In the genomic region with DNA sequence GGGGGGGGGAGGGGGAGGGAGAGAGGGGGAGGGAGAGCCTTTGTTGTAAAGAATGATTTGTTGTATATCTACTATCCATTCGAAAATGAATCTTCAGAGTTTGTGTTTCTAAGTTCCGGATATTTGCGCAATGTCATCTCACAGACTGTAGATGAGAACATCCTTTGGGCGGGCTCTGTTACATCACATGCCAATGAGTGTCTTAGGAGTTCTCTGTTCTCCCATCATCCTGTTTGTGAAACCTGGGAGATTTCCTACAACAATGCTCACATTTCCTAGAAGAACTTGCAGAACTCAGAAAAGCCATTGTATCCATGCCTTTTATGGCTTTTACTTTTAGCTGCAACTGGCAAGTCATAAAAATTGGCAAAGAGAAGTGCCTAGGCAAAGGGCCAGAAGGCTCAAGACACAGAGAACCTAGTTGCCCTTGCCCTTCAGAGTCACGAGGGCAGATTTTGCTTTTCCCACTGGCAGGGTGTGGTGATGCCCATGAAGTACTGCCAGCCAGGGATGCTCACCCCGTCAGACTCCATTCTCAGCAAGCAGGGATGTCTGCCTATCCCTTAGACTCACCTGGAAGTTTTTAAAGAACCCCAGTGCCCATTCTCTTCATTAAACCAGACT, we compare ENCODE assay signal across 21 mouse cellular contexts. TPM values are rescaled to one million over a fixed set of nuclear protein-coding genes. Genes with fewer than 3 reads are reported as not detected.
A peak's percentile ranks its signal among the peaks of the same experiment; 100 is the strongest.
DNase-seq lines count a peak whose midpoint lies in the region; TF ChIP-seq lines count a peak whose summit lies in the region.
"Had no signal": no experiment of that assay in that cellular context is flagged by ENCODE, and none has a peak within 500 bp of the region (broad histone marks: within the 10 kb centered on the region; RNA-seq: fewer than 3 reads in every experiment).

No protein-coding gene starts in this region.

- H3K27me3 ChIP-seq in C2C12 (ENCODE audit: control insufficient read depth, insufficient read depth, insufficient read length) = no peaks in the 10 kb centered on the region
- H3K27me3 ChIP-seq: heart, embryonic 12.5 days; liver, embryonic 15.5 days; stomach, embryonic 15.5 days had no signal

- no peak overlapping the region for H3K4me3 ChIP-seq in C2C12 (ENCODE audit: insufficient read depth, poor library complexity, severe bottlenecking)
- H3K4me3 ChIP-seq in bone marrow macrophage, adult 2 months (ENCODE audit: insufficient read depth, low read length) = no peak overlapping the region
- H3K4me3 ChIP-seq: heart, embryonic 12.5 days; liver, embryonic 15.5 days; midbrain, embryonic 10.5 days; stomach, embryonic 15.5 days had no signal

- no peak for TF ChIP-seq CTCF in C2C12 (IDR thresholded peaks at IDR 0.05; ENCODE audit: control insufficient read depth, insufficient read depth, insufficient read length)
- no peak for TF ChIP-seq CTCF in bone marrow macrophage, adult 2 months (IDR thresholded peaks at IDR 0.05; ENCODE audit: low read depth, low read length)

- no peak for TF ChIP-seq POLR2A in bone marrow macrophage, adult 2 months (IDR thresholded peaks at IDR 0.05; ENCODE audit: borderline replicate concordance, low read depth, low read length)

- peak overlapping the region; percentile 71 for H3K27ac ChIP-seq in bone marrow macrophage, adult 2 months (ENCODE audit: insufficient read depth, low read depth, low read length)
- H3K27ac ChIP-seq: liver, embryonic 15.5 days; midbrain, embryonic 10.5 days; stomach, embryonic 15.5 days had no signal

- peak; percentile 7 to 10 for DNase-seq in kidney, adult 8-10 months
- DNase-seq in kidney, postnatal 10 days = no peak
- DNase-seq in monocyte, adult 2 months (ENCODE audit: low read depth in 1 of 2, low spot score in 2 of 2) = peak; percentile 20 to 48
- DNase-seq in right cerebral cortex, adult 2 months (ENCODE audit: low spot score in 2 of 2) = no peak
- no peak for DNase-seq in urinary bladder, postnatal 4 days (ENCODE audit: low spot score in 2 of 2)
- DNase-seq in layer of hippocampus, adult 8-10 months (ENCODE audit: low spot score in 2 of 2) = no peak
- DNase-seq: cerebellum, adult 11 months; gastrocnemius, postnatal 10 days; heart, postnatal 4 days; layer of hippocampus, postnatal 36 days had no signal

- H3K36me3 ChIP-seq in C2C12 (ENCODE audit: control insufficient read depth, insufficient read depth) = no peaks in the 10 kb centered on the region
- H3K36me3 ChIP-seq: heart, embryonic 12.5 days; liver, embryonic 15.5 days; midbrain, embryonic 10.5 days; stomach, embryonic 15.5 days had no signal

- peaks cover 33% of the 10 kb centered on the region for H3K4me1 ChIP-seq in bone marrow macrophage, adult 2 months (ENCODE audit: control insufficient read depth, insufficient read depth, low read length)
- H3K4me1 ChIP-seq: heart, embryonic 12.5 days; liver, embryonic 15.5 days; midbrain, embryonic 10.5 days; stomach, embryonic 15.5 days had no signal

- H3ac ChIP-seq in C2C12 (ENCODE audit: control insufficient read depth, insufficient read length, low read depth) = no peak overlapping the region

- no peaks in the 10 kb centered on the region for H3K79me3 ChIP-seq in C2C12 (ENCODE audit: low read depth)

- H3K79me2 ChIP-seq in C2C12 (ENCODE audit: control insufficient read depth, insufficient read depth) = no peaks in the 10 kb centered on the region

TF ChIP-seq in C2C12, 6 proteins besides CTCF, POLR2A, EP300 and RAD21:
- TF ChIP-seq MAX (IDR thresholded peaks at IDR 0.05) (no peak), CEBPB (IDR thresholded peaks at IDR 0.05; ENCODE audit: low read depth) (peak; percentile 78)

RNA-seq across cellular contexts. Expression of a gene that starts 8.3 kb away (rescaled TPM):
- polyA plus RNA-seq in C2C12 (2012; fragmentation: generic; extraction: Trizol) = not detected
- polyA plus RNA-seq in bone marrow macrophage, adult 2 months (2012; ENCODE audit: insufficient read depth, insufficient read length, missing spikeins) = 1.9 and 2.4 TPM in 2 replicates
- total RNA-seq in layer of hippocampus, adult 8-10 months (2022) = not detected
- total RNA-seq: common myeloid progenitor, adult 5-6 weeks; gastrocnemius, postnatal 10 days; layer of hippocampus, postnatal 36 days had no signal
- polyA plus RNA-seq: CD4-positive, CD25-positive, alpha-beta regulatory T cell, adult 4 months; forebrain, embryonic 16.5 days; limb, embryonic 11.5 days; liver, embryonic 15.5 days; midbrain, embryonic 10.5 days; small intestine, adult 2 months had no signal

RNA-seq across cellular contexts. Expression of a gene that starts 13.4 kb away (rescaled TPM):
- polyA plus RNA-seq in C2C12 (2012; fragmentation: generic; extraction: Trizol) = not detected
- 530 and 532 TPM in 2 replicates for polyA plus RNA-seq in bone marrow macrophage, adult 2 months (2012; ENCODE audit: insufficient read depth, insufficient read length, missing spikeins)
- 1 to 10 TPM in 2 of 4 experiments, not detected in 2; 2.3 to 2.4 TPM for total RNA-seq in layer of hippocampus, adult 8-10 months (2022)
- total RNA-seq: heart, postnatal 4 days had no signal
- polyA plus RNA-seq: CD4-positive, CD25-positive, alpha-beta regulatory T cell, adult 4 months; forebrain, embryonic 16.5 days; heart, embryonic 12.5 days; limb, embryonic 11.5 days; midbrain, embryonic 10.5 days had no signal

RNA-seq across cellular contexts. Expression of a gene that starts 29.6 kb away (rescaled TPM):
- not detected for polyA plus RNA-seq in C2C12 (2012; fragmentation: generic; extraction: Trizol)
- not detected in 2 replicates for polyA plus RNA-seq in bone marrow macrophage, adult 2 months (2012; ENCODE audit: insufficient read depth, insufficient read length, missing spikeins)
- total RNA-seq in layer of hippocampus, adult 8-10 months (2022) = not detected
- total RNA-seq: gastrocnemius, postnatal 10 days; heart, postnatal 4 days; layer of hippocampus, postnatal 36 days had no signal
- polyA plus RNA-seq: CD4-positive, CD25-positive, alpha-beta regulatory T cell, adult 4 months; forebrain, embryonic 16.5 days; heart, embryonic 12.5 days; limb, embryonic 11.5 days; midbrain, embryonic 10.5 days; small intestine, adult 2 months had no signal

RNA-seq across cellular contexts. Expression of a gene that starts 36.3 kb away (rescaled TPM):
- polyA plus RNA-seq in C2C12 (2012; fragmentation: generic; extraction: Trizol) = 10.2 TPM
- 13.1 and 17.5 TPM in 2 replicates for polyA plus RNA-seq in bone marrow macrophage, adult 2 months (2012; ENCODE audit: insufficient read depth, insufficient read length, missing spikeins)
- total RNA-seq in layer of hippocampus, adult 8-10 months (2022) = 10 to 100 TPM; 16.7 to 22.0 (median 19.9) TPM

RNA-seq across cellular contexts. Expression of a gene that starts 54.8 kb away (rescaled TPM):
- polyA plus RNA-seq in C2C12 (2012; fragmentation: generic; extraction: Trizol) = not detected
- 78.8 and 104 TPM in 2 replicates for polyA plus RNA-seq in bone marrow macrophage, adult 2 months (2012; ENCODE audit: insufficient read depth, insufficient read length, missing spikeins)
- 1 to 10 TPM in 2 of 4 experiments, not detected in 2; 3.1 to 7.1 TPM for total RNA-seq in layer of hippocampus, adult 8-10 months (2022)
- total RNA-seq: gastrocnemius, postnatal 10 days; heart, postnatal 4 days; layer of hippocampus, postnatal 36 days had no signal
- polyA plus RNA-seq: forebrain, embryonic 16.5 days; midbrain, embryonic 10.5 days had no signal

Comparison
In these comparisons a context has a peak if more than half of its experiments do, and no peak if none do; other contexts are left out.
1. DNase-seq: peak in kidney, adult 8-10 months (2 of 2) and monocyte, adult 2 months (2 of 2); none in kidney, postnatal 10 days (single experiment), right cerebral cortex, adult 2 months (0 of 2), urinary bladder, postnatal 4 days (0 of 2) and layer of hippocampus, adult 8-10 months (0 of 2).
2. RNA of a gene that starts 13.4 kb away (polyA plus RNA-seq): 530 to 532 TPM in bone marrow macrophage, adult 2 months; not detected in C2C12 (single experiment); every median in the first group is over 100 times any median in the second.